Mouse (Mus musculus): ENCODE data around the gene Aplp2. TPM values are rescaled to one million over a fixed set of nuclear protein-coding genes. Genes with fewer than 3 reads are reported as not detected.

The Aplp2 gene
- total and polyA plus RNA-seq, 3 experiments, result 79.4 to 724 (median 492) TPM

GRCm38 (mm10) chr9:31181291-31182085 lies 30.1 kb downstream of the Aplp2 start:
- Histone ChIP-seq H3K4me1 (ENCODE audit: insufficient read depth, low read depth, low read length) (peaks cover 54% of the 10 kb centered on the region), H3K9me3 (replicated peaks) (no peaks in the 10 kb centered on the region), H3K4me3 (ENCODE audit: low read depth, low read length) (no peak overlapping the region), H3K27me3 (ENCODE audit: insufficient read depth, low read length) (no peaks in the 10 kb centered on the region), H3K36me3 (replicated peaks) (peaks cover 67% of the 10 kb centered on the region)
- ATAC-seq (ENCODE audit: extremely low read depth, insufficient number of reproducible peaks, low FRiP score, poor library complexity, severe bottlenecking), result no peak
- no peak for TF ChIP-seq GATA1 (IDR thresholded peaks at IDR 0.05; ENCODE audit: borderline replicate concordance, low read length)
- no peak for TF ChIP-seq TAL1 (conservative IDR thresholded peaks at IDR 0.05; ENCODE audit: low read depth, low read length)
- TF ChIP-seq CTCF (IDR thresholded peaks at IDR 0.05; ENCODE audit: low read depth, low read length), result no peak
- no peak for TF ChIP-seq GATA2 (IDR thresholded peaks at IDR 0.05; ENCODE audit: borderline replicate concordance, low read depth, low read length)
- TF ChIP-seq POLR2AphosphoS5 (IDR thresholded peaks at IDR 0.05; ENCODE audit: insufficient replicate concordance, low read depth, low read length), result no peak
- no peak for DNase-seq (ENCODE audit: low spot score)

GRCm38 (mm10) chr9:31177692-31178091 lies 33.9 kb downstream of the Aplp2 start:
- DNase-seq (ENCODE audit: low spot score), result no peak
- Histone ChIP-seq H3K36me3 (replicated peaks) (peaks cover 78% of the 10 kb centered on the region), H3K4me3 (ENCODE audit: low read depth, low read length) (no peak overlapping the region), H3K9me3 (replicated peaks) (no peaks in the 10 kb centered on the region), H3K4me1 (ENCODE audit: insufficient read depth, low read depth, low read length) (peaks cover 56% of the 10 kb centered on the region), H3K27me3 (ENCODE audit: insufficient read depth, low read length) (no peaks in the 10 kb centered on the region)
- TF ChIP-seq CTCF (IDR thresholded peaks at IDR 0.05; ENCODE audit: low read depth, low read length) (no peak), GATA1 (IDR thresholded peaks at IDR 0.05; ENCODE audit: borderline replicate concordance, low read length) (no peak), POLR2AphosphoS5 (IDR thresholded peaks at IDR 0.05; ENCODE audit: insufficient replicate concordance, low read depth, low read length) (no peak), TAL1 (conservative IDR thresholded peaks at IDR 0.05; ENCODE audit: low read depth, low read length) (no peak)
- ATAC-seq (ENCODE audit: extremely low read depth, insufficient number of reproducible peaks, low FRiP score, poor library complexity, severe bottlenecking), result no peak

- Histone ChIP-seq H3K36me3 (replicated peaks) (peaks cover 80% of the 10 kb centered on the region), H3K9me3 (replicated peaks) (no peaks in the 10 kb centered on the region), H3K27me3 (ENCODE audit: insufficient read depth, low read length) (no peaks in the 10 kb centered on the region), H3K4me1 (ENCODE audit: insufficient read depth, low read depth, low read length) (peaks cover 49% of the 10 kb centered on the region), H3K4me3 (ENCODE audit: low read depth, low read length) (no peak overlapping the region)
- no peak for ATAC-seq (ENCODE audit: extremely low read depth, insufficient number of reproducible peaks, low FRiP score, poor library complexity, severe bottlenecking)
- no peak for TF ChIP-seq TAL1 (conservative IDR thresholded peaks at IDR 0.05; ENCODE audit: low read depth, low read length)
- no peak for TF ChIP-seq CTCF (IDR thresholded peaks at IDR 0.05; ENCODE audit: low read depth, low read length)
- no peak for TF ChIP-seq GATA2 (IDR thresholded peaks at IDR 0.05; ENCODE audit: borderline replicate concordance, low read depth, low read length)
- no peak for TF ChIP-seq POLR2AphosphoS5 (IDR thresholded peaks at IDR 0.05; ENCODE audit: insufficient replicate concordance, low read depth, low read length)
- no peak for TF ChIP-seq GATA1 (IDR thresholded peaks at IDR 0.05; ENCODE audit: borderline replicate concordance, low read length)
- peak; percentile 40 for DNase-seq (ENCODE audit: low spot score)
Measured at GRCm38 (mm10) chr9:31176379-31177130, 35.1 kb downstream of the Aplp2 start.

GRCm38 (mm10) chr9:31175978-31176377 lies 35.6 kb downstream of the Aplp2 start:
- ATAC-seq (ENCODE audit: extremely low read depth, insufficient number of reproducible peaks, low FRiP score, poor library complexity, severe bottlenecking), result no peak
- Histone ChIP-seq H3K4me3 (ENCODE audit: low read depth, low read length) (no peak overlapping the region), H3K4me1 (ENCODE audit: insufficient read depth, low read depth, low read length) (peaks cover 43% of the 10 kb centered on the region), H3K9me3 (replicated peaks) (no peaks in the 10 kb centered on the region), H3K27me3 (ENCODE audit: insufficient read depth, low read length) (no peaks in the 10 kb centered on the region), H3K36me3 (replicated peaks) (peaks cover 80% of the 10 kb centered on the region)
- DNase-seq (ENCODE audit: low spot score), result no peak
- TF ChIP-seq GATA1 (IDR thresholded peaks at IDR 0.05; ENCODE audit: borderline replicate concordance, low read length), result no peak
- TF ChIP-seq POLR2AphosphoS5 (IDR thresholded peaks at IDR 0.05; ENCODE audit: insufficient replicate concordance, low read depth, low read length), result no peak
- TF ChIP-seq GATA2 (IDR thresholded peaks at IDR 0.05; ENCODE audit: borderline replicate concordance, low read depth, low read length), result no peak

- DNase-seq (ENCODE audit: low spot score), result no peak
- H3K4me1 ChIP-seq (ENCODE audit: insufficient read depth, low read depth, low read length), result peaks cover 40% of the 10 kb centered on the region
- no peaks in the 10 kb centered on the region for H3K27me3 ChIP-seq (ENCODE audit: insufficient read depth, low read length)
- ATAC-seq (ENCODE audit: extremely low read depth, insufficient number of reproducible peaks, low FRiP score, poor library complexity, severe bottlenecking), result no peak
- H3K4me3 ChIP-seq (ENCODE audit: low read depth, low read length), result no peak overlapping the region
- H3K9me3 ChIP-seq (replicated peaks), result no peaks in the 10 kb centered on the region
- no peak for TF ChIP-seq POLR2AphosphoS5 (IDR thresholded peaks at IDR 0.05; ENCODE audit: insufficient replicate concordance, low read depth, low read length)
- TF ChIP-seq GATA1 (IDR thresholded peaks at IDR 0.05; ENCODE audit: borderline replicate concordance, low read length), result no peak
- no peak for TF ChIP-seq CTCF (IDR thresholded peaks at IDR 0.05; ENCODE audit: low read depth, low read length)
- TF ChIP-seq GATA2 (IDR thresholded peaks at IDR 0.05; ENCODE audit: borderline replicate concordance, low read depth, low read length), result no peak
- TF ChIP-seq TAL1 (conservative IDR thresholded peaks at IDR 0.05; ENCODE audit: low read depth, low read length), result no peak
- H3K36me3 ChIP-seq (replicated peaks), result peaks cover 81% of the 10 kb centered on the region
Measured at GRCm38 (mm10) chr9:31175346-31175745, 36.3 kb downstream of the Aplp2 start.

GRCm38 (mm10) chr9:31168356-31169093 lies 43.1 kb downstream of the Aplp2 start:
- Histone ChIP-seq H3K9me3 (replicated peaks) (no peaks in the 10 kb centered on the region), H3K27me3 (ENCODE audit: insufficient read depth, low read length) (no peaks in the 10 kb centered on the region), H3K4me1 (ENCODE audit: insufficient read depth, low read depth, low read length) (peaks cover 7% of the 10 kb centered on the region; the same call in 1 of the 2 replicates), H3K4me3 (ENCODE audit: low read depth, low read length) (no peak overlapping the region), H3K36me3 (replicated peaks) (peaks cover 94% of the 10 kb centered on the region)
- DNase-seq (ENCODE audit: low spot score) (no peak), ATAC-seq (ENCODE audit: extremely low read depth, insufficient number of reproducible peaks, low FRiP score, poor library complexity, severe bottlenecking) (no peak)
- TF ChIP-seq CTCF (IDR thresholded peaks at IDR 0.05; ENCODE audit: low read depth, low read length), result no peak
- TF ChIP-seq GATA2 (IDR thresholded peaks at IDR 0.05; ENCODE audit: borderline replicate concordance, low read depth, low read length), result no peak
- TF ChIP-seq GATA1 (IDR thresholded peaks at IDR 0.05; ENCODE audit: borderline replicate concordance, low read length), result no peak
- no peak for TF ChIP-seq POLR2AphosphoS5 (IDR thresholded peaks at IDR 0.05; ENCODE audit: insufficient replicate concordance, low read depth, low read length)
